Mouse (Mus musculus): ENCODE measurements around the gene Prkce. TPM values are rescaled to one million over a fixed set of nuclear protein-coding genes. Genes with fewer than 3 reads are reported as not detected.

Gene Prkce
- polyA plus RNA-seq, 1 experiment from 2014 or later, result 3.1 TPM

- H3K9me3 ChIP-seq, result no peaks in the 10 kb centered on the region
- 69% methylated on average over 9 of the region's 9 CpGs for whole genome bisulfite sequencing
- no peak overlapping the region for H3K4me3 ChIP-seq
- no peaks in the 10 kb centered on the region for H3K27me3 ChIP-seq (ENCODE audit: poor library complexity, severe bottlenecking)
- peaks cover 5% of the 10 kb centered on the region for H3K4me1 ChIP-seq
- H3K27ac ChIP-seq, result no peak overlapping the region
- no peaks in the 10 kb centered on the region for H3K36me3 ChIP-seq (replicated peaks)
- DNase-seq (ENCODE audit: extremely low spot score, low spot score), result no peak
Observed at GRCm38 (mm10) chr17:86214285-86214684, 46.7 kb downstream of the Prkce start.

GRCm38 (mm10) chr17:86214741-86215140, 47.2 kb downstream of the Prkce start:
- H3K4me1 ChIP-seq, result peaks cover 5% of the 10 kb centered on the region
- H3K27ac ChIP-seq, result no peak overlapping the region
- no peak for DNase-seq (ENCODE audit: extremely low spot score, low spot score)
- H3K36me3 ChIP-seq (replicated peaks), result no peaks in the 10 kb centered on the region
- H3K27me3 ChIP-seq (ENCODE audit: poor library complexity, severe bottlenecking), result no peaks in the 10 kb centered on the region
- 89% methylated on average over 14 of the region's 14 CpGs for WGBS
- H3K4me3 ChIP-seq, result no peak overlapping the region
- no peaks in the 10 kb centered on the region for H3K9me3 ChIP-seq

GRCm38 (mm10) chr17:86215771-86216170, 48.2 kb downstream of the Prkce start:
- H3K27ac ChIP-seq, result no peak overlapping the region
- DNase-seq (ENCODE audit: extremely low spot score, low spot score), result no peak
- H3K9me3 ChIP-seq, result no peaks in the 10 kb centered on the region
- no peaks in the 10 kb centered on the region for H3K36me3 ChIP-seq (replicated peaks)
- H3K27me3 ChIP-seq (ENCODE audit: poor library complexity, severe bottlenecking), result no peaks in the 10 kb centered on the region
- 82% methylated on average over 7 of the region's 7 CpGs for WGBS
- peaks cover 5% of the 10 kb centered on the region for H3K4me1 ChIP-seq
- no peak overlapping the region for H3K4me3 ChIP-seq

GRCm38 (mm10) chr17:86217468-86217867, 49.9 kb downstream of the Prkce start:
- Histone ChIP-seq H3K36me3 (replicated peaks) (no peaks in the 10 kb centered on the region), H3K27ac (no peak overlapping the region), H3K4me1 (peaks cover 5% of the 10 kb centered on the region), H3K9me3 (no peaks in the 10 kb centered on the region), H3K27me3 (ENCODE audit: poor library complexity, severe bottlenecking) (no peaks in the 10 kb centered on the region), H3K4me3 (no peak overlapping the region)
- WGBS, result 84% methylated on average over 5 of the region's 5 CpGs
- no peak for DNase-seq (ENCODE audit: extremely low spot score, low spot score)

- Histone ChIP-seq H3K36me3 (replicated peaks) (no peaks in the 10 kb centered on the region), H3K4me3 (no peak overlapping the region), H3K4me1 (peaks cover 5% of the 10 kb centered on the region), H3K27ac (no peak overlapping the region), H3K9me3 (no peaks in the 10 kb centered on the region), H3K27me3 (ENCODE audit: poor library complexity, severe bottlenecking) (no peaks in the 10 kb centered on the region)
- WGBS, result 88% methylated on average over 11 of the region's 11 CpGs
- DNase-seq (ENCODE audit: extremely low spot score, low spot score), result no peak
Observed at GRCm38 (mm10) chr17:86218553-86218952, 51.0 kb downstream of the Prkce start.

GRCm38 (mm10) chr17:86225488-86226186, 58.1 kb downstream of the Prkce start:
- no peak overlapping the region for H3K27ac ChIP-seq
- H3K27me3 ChIP-seq (ENCODE audit: poor library complexity, severe bottlenecking), result no peaks in the 10 kb centered on the region
- H3K9me3 ChIP-seq, result no peaks in the 10 kb centered on the region
- no peaks in the 10 kb centered on the region for H3K36me3 ChIP-seq (replicated peaks)
- no peak for DNase-seq (ENCODE audit: extremely low spot score, low spot score)
- WGBS, result 90% methylated on average over 10 of the region's 10 CpGs
- H3K4me3 ChIP-seq, result no peak overlapping the region
- H3K4me1 ChIP-seq, result no peaks in the 10 kb centered on the region

- no peaks in the 10 kb centered on the region for H3K27me3 ChIP-seq (ENCODE audit: poor library complexity, severe bottlenecking)
- H3K4me1 ChIP-seq, result no peaks in the 10 kb centered on the region
- 83% methylated on average over 8 of the region's 8 CpGs for WGBS
- no peaks in the 10 kb centered on the region for H3K9me3 ChIP-seq
- no peak for DNase-seq (ENCODE audit: extremely low spot score, low spot score)
- H3K4me3 ChIP-seq, result no peak overlapping the region
- H3K36me3 ChIP-seq (replicated peaks), result no peaks in the 10 kb centered on the region
- H3K27ac ChIP-seq, result no peak overlapping the region
Observed at GRCm38 (mm10) chr17:86226198-86226597, 58.6 kb downstream of the Prkce start.

- H3K36me3 ChIP-seq (replicated peaks), result no peaks in the 10 kb centered on the region
- H3K4me3 ChIP-seq, result no peak overlapping the region
- H3K27ac ChIP-seq, result no peak overlapping the region
- H3K9me3 ChIP-seq, result no peaks in the 10 kb centered on the region
- H3K4me1 ChIP-seq, result no peaks in the 10 kb centered on the region
- 88% methylated on average over 7 of the region's 7 CpGs for WGBS
- no peak for DNase-seq (ENCODE audit: extremely low spot score, low spot score)
- H3K27me3 ChIP-seq (ENCODE audit: poor library complexity, severe bottlenecking), result no peaks in the 10 kb centered on the region
Observed at GRCm38 (mm10) chr17:86226635-86227034, 59.0 kb downstream of the Prkce start.

GRCm38 (mm10) chr17:86227389-86227788, 59.8 kb downstream of the Prkce start:
- H3K4me1 ChIP-seq, result no peaks in the 10 kb centered on the region
- no peaks in the 10 kb centered on the region for H3K27me3 ChIP-seq (ENCODE audit: poor library complexity, severe bottlenecking)
- no peak overlapping the region for H3K27ac ChIP-seq
- WGBS, result 90% methylated on average over 3 of the region's 3 CpGs
- DNase-seq (ENCODE audit: extremely low spot score, low spot score), result no peak
- H3K36me3 ChIP-seq (replicated peaks), result no peaks in the 10 kb centered on the region
- H3K4me3 ChIP-seq, result no peak overlapping the region
- no peaks in the 10 kb centered on the region for H3K9me3 ChIP-seq

- Histone ChIP-seq H3K27ac (no peak overlapping the region), H3K27me3 (ENCODE audit: poor library complexity, severe bottlenecking) (no peaks in the 10 kb centered on the region), H3K36me3 (replicated peaks) (no peaks in the 10 kb centered on the region), H3K4me1 (no peaks in the 10 kb centered on the region), H3K9me3 (peaks cover 3% of the 10 kb centered on the region; the same call in 1 of the 2 replicates), H3K4me3 (no peak overlapping the region)
- DNase-seq (ENCODE audit: extremely low spot score, low spot score), result no peak
- 93% methylated on average over 8 of the region's 8 CpGs for WGBS
Observed at GRCm38 (mm10) chr17:86228850-86229249, 61.3 kb downstream of the Prkce start.

- 92% methylated on average over 16 of the region's 16 CpGs for WGBS
Observed at GRCm38 (mm10) chr17:86230141-86230633, 62.6 kb downstream of the Prkce start.

GRCm38 (mm10) chr17:86231741-86232179, 64.2 kb downstream of the Prkce start:
- DNase-seq (ENCODE audit: extremely low spot score, low spot score), result no peak
- WGBS, result 95% methylated on average over 12 of the region's 12 CpGs

More at GRCm38 (mm10) chr17:86230141-86230633, 62.6 kb downstream of the Prkce start:
- DNase-seq (ENCODE audit: extremely low spot score, low spot score), result no peak
- Histone ChIP-seq H3K27ac (no peak overlapping the region), H3K27me3 (ENCODE audit: poor library complexity, severe bottlenecking) (no peaks in the 10 kb centered on the region), H3K36me3 (replicated peaks) (no peaks in the 10 kb centered on the region), H3K4me1 (no peaks in the 10 kb centered on the region), H3K9me3 (peaks cover 3% of the 10 kb centered on the region; the same call in 1 of the 2 replicates), H3K4me3 (no peak overlapping the region)

GRCm38 (mm10) chr17:86232248-86232647, 64.7 kb downstream of the Prkce start:
- WGBS, result 89% methylated on average over 4 of the region's 4 CpGs
- Histone ChIP-seq H3K9me3 (peaks cover 3% of the 10 kb centered on the region; the same call in 1 of the 2 replicates), H3K27ac (no peak overlapping the region), H3K4me3 (no peak overlapping the region), H3K36me3 (replicated peaks) (no peaks in the 10 kb centered on the region), H3K27me3 (ENCODE audit: poor library complexity, severe bottlenecking) (no peaks in the 10 kb centered on the region), H3K4me1 (no peaks in the 10 kb centered on the region)
- DNase-seq (ENCODE audit: extremely low spot score, low spot score), result no peak

More at GRCm38 (mm10) chr17:86231741-86232179, 64.2 kb downstream of the Prkce start:
- Histone ChIP-seq H3K36me3 (replicated peaks) (no peaks in the 10 kb centered on the region), H3K27ac (no peak overlapping the region), H3K4me1 (no peaks in the 10 kb centered on the region), H3K9me3 (peaks cover 3% of the 10 kb centered on the region; the same call in 1 of the 2 replicates), H3K4me3 (no peak overlapping the region), H3K27me3 (ENCODE audit: poor library complexity, severe bottlenecking) (no peaks in the 10 kb centered on the region)
